Mouse (Mus musculus) 416B (cell line): ENCODE data around the gene Fer.

Experiments used
- DNase-seq: peaks from one replicate; pipeline ENCODE4 v3.0.0; 2011; ENCODE audit warnings: low read depth

Fer gene

DNA sequence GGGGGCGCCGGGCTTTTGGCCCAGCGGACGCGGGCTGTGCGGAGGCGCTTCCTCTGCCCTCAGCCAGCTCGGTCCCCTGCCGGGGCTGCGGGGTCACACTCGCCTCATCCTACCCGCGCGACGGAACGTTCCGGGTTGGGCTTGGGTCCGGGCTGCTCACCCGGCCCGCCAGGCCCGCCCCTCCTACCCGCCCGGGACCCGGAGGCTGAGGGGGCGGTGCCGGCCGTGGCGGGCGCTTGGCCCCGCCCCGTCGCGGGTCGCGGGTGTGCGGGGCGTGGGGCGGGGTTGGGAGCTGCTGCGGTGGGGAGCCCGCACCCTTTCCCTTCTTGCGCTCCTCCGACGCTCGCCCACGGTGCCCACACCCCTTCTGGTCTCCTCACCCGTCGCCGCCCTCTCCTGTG lies 1.3 kb downstream of the Fer start:
- no peak for DNase-seq

DNA sequence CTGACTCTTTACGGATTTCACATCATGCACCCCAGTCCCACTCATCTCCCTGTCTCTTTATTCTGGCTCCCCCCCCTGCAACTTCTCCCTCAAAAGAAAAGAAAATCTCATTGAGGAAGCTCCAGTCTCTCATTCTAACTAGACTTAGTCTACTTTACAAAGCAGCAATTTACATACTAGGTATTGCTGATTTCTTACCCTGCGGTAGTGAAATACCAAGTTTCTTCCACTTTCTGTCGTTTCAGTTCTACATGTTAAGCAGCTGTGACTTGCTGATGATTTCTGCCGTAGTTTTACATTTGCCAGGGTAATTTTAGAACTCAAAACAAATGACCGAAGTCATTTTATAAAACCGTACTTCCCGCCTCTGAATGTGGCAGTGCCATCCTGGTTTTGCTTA lies 8.9 kb downstream of the Fer start:
- no peak for DNase-seq

GRCm38 (mm10) chr17:63878889-63879288 lies 16.0 kb downstream of the Fer start:
- no peak for DNase-seq

GRCm38 (mm10) chr17:63880009-63880408 lies 17.1 kb downstream of the Fer start:
- no peak for DNase-seq

GRCm38 (mm10) chr17:63886988-63887387 lies 24.1 kb downstream of the Fer start:
- DNase-seq: no peak

- DNase-seq: no peak
Observed at GRCm38 (mm10) chr17:63890611-63891010, 27.7 kb downstream of the Fer start.

DNA sequence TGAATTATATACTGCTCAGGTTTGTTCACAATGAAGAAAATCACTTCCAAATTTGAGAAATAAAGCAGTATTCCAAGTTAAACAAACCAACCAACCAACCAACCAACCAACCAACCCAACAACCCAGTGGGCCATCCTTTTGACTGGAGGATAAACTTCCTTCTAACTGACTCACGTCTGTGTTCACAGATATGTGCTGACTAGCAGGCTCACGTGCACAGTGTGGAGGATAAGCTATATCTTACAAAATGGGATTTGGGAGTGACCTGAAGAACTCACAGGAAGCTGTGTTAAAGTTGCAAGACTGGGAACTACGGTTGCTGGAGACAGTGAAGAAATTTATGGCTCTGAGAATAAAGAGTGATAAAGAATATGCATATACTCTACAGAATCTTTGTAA lies 33.0 kb downstream of the Fer start:
- DNase-seq: no peak

DNA sequence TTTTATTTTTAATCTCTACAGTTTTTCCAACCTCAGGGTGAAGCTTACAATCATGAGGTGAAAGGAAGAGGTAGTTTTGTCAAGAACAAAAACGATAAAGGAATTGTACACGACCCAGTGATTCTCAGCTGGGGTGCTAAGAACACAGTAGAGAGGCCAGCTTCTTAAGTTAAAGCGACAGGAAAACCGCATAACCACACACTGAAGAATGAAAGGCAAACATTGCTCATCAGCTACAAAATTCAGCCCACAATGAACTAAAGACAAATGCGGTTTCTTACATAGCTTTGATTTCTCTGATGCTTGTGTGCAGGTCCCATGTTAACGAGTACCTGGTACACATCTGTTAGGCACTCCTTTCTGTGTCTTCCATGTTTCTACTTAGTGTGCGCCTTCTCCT lies 34.2 kb downstream of the Fer start:
- DNase-seq: peak; percentile 80

- peak; percentile 22 for DNase-seq
Observed at GRCm38 (mm10) chr17:63909297-63909696, 46.4 kb downstream of the Fer start.

GRCm38 (mm10) chr17:63921601-63922203 lies 58.8 kb downstream of the Fer start:
- DNase-seq: peak; percentile 66

DNA sequence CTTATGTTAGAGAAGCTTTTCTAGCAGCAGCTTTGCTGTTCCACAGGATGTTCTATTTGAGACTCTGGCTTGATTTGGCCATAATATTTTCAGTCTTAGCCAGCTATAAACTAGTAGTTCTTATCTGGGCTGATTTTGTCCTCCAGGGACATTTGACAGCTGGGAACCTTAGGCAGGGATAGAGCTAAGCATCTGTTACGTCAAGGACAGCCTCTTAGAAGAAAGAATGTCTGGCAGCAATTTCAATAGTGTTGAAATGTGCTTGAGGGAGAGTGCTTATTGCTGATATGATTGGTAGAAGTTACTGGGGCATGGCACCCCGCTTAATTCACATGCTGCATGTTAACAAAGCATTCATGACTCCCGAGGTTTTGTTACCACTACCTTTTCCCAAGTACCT lies 62.7 kb downstream of the Fer start:
- DNase-seq: no peak

- no peak for DNase-seq
Observed at GRCm38 (mm10) chr17:63930634-63931033, 67.8 kb downstream of the Fer start.

- no peak for DNase-seq
Observed at GRCm38 (mm10) chr17:63931556-63931955, 68.7 kb downstream of the Fer start.

GRCm38 (mm10) chr17:63935408-63935807 lies 72.5 kb downstream of the Fer start:
- DNase-seq: no peak

DNA sequence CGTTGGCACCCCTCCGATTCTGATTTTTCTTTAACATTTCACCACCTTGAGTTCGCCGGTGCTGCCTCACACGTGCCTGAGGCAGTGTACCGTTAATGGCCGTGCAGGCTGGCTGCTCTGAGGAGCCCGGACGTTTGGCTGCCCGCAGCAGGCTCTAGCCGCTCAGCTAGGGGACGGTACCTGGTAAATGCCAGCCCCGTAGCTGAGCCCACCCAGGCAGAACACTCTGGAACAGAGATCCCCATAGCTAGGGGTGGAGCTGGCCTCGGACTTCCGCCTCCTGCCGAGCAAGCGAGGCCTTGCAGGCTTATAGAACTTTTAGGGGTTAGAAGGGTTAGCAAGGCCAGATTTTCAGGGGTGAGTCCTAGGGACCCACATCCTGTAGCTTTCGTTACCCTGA lies 75.0 kb downstream of the Fer start:
- no peak for DNase-seq

DNA sequence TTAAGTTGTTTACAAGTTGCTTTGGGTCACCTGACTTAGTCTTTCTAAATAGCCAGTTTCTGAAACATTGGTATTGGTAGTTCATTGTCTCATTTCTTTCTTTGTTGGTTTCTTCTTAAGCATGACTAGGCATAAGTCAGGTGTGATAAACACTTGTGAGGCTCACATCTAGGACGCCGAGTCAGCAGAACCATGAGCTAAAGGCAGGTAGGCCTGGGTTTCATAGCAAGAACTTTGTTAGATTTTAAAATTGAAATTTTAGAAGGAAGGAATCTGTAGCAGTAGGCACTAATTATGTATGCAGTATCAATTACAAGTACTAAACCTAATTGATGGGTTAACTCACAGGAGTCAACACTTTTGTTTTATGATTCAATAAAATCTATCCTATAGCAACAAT lies 83.9 kb downstream of the Fer start:
- no peak for DNase-seq

DNA sequence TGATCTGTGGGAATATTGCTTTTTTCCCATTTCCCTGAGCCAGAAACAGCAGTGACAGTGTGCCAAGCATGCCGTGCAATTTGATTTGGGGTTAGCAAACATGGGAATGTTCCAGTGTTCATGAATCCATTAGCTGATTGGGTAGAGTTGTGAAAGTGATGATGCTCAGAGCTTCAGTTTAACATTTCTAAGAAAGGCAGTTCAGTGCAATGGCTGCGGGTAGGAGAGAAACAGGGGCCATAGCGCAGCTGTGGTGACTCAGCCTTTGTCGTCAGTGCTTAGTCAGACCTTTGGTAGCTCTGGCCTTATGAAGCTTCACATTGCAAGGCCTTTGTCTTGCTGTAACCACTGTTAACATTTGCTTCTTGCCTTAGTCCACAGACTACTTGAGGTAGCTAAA lies 85.9 kb downstream of the Fer start:
- DNase-seq: no peak

GRCm38 (mm10) chr17:63951436-63951835 lies 88.6 kb downstream of the Fer start:
- peak; percentile 36 for DNase-seq

GRCm38 (mm10) chr17:63967091-63967490 lies 104.2 kb downstream of the Fer start:
- DNase-seq: no peak

- no peak for DNase-seq
Observed at GRCm38 (mm10) chr17:63969448-63969847, 106.6 kb downstream of the Fer start.

DNA sequence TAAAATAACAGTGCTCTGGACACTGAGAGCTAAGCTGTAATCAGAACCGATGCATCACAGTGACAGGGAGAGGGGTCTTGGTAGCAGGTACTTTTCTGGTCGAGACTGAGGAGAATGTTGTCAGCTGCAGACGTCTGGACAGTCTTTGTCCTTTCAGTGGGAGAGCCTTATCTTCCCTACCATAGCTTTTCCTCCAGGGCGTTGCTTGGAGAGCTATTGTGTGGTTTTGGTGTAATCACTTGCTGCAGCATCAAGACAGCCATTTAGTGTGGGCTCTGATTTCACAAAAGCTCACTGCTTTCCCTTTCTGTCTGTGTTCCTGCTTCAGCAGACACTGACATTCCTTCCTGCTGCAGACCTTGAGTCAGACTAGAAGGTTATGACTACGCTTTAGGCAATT lies 107.4 kb downstream of the Fer start:
- peak; percentile 45 for DNase-seq

- DNase-seq: no peak
Observed at GRCm38 (mm10) chr17:63970939-63971338, 108.1 kb downstream of the Fer start.

GRCm38 (mm10) chr17:63972181-63972580 lies 109.3 kb downstream of the Fer start:
- DNase-seq: no peak

DNA sequence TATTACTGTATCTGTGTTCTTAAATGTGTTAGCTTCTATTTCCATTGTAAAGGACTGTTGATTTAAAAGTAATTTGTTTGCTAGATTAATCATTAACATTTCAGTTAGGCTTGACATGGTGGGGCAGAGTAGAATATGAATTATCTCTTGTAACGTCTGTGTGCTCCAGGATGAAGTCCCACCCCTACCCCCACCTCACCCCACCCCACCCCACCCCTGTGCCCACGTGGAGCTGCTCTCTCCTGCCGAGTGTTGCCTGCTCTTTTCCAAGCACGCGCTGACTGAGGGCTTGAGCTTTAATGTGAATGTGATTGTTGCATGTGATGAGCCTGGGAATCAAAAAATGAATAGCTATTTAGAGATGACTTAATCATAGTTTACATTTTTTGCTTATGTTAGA lies 110.9 kb downstream of the Fer start:
- no peak for DNase-seq

DNA sequence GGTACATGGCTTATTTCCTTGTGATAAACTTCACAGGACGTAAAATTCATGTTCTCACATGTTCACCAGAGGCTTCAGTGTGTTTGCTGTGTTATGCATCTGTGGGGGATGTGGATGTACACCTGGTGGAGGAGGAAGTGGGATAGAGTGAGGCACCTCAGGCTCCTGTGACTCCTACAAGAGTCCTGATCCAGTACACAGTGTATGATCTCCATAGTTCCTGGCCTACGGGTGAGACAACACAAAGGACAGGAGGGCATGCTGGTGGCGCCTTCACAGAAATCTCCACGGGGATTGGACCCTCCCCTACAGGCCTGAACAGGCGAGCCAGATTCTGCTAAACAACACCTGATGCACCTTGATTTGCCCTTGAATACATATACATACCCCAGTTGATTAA lies 111.4 kb downstream of the Fer start:
- no peak for DNase-seq
